Mouse (Mus musculus): ENCODE results near the gene Chrna3. TPM values are rescaled to one million over a fixed set of nuclear protein-coding genes. Genes with fewer than 3 reads are reported as not detected.
A peak's percentile ranks its signal among the peaks of the same experiment; 100 is the strongest.

Gene Chrna3
- 0.05 and 0.06 TPM in 2 replicates for polyA plus RNA-seq (2012; rRNA removed)

DNA sequence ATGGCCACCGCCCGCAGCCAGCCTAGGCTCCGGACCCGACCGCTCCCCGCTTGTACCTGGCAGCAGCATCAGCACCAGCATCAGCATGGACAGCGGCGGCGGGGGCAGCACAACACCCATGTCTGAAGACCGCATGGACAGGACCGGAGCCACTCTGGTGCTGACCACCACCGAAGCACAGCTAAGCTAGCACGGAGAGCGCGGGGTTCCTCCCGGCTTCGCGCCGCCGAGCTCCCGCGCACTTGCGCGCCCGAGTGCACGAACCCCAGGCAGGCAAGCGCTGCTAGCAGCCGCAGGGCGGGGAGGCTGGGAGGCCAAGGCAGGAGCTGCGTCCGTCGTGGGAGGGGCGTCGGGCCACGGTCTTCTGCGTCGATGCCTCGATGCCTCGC lies at the start of gene Chrna3:
Gene Chrna3, minus strand, starts transcription at position 288 of the 389 bp plus-strand sequence.
- H3K27me3 ChIP-seq (ENCODE audit: control insufficient read depth, insufficient read depth, low read length) = peaks cover 2% of the 10 kb centered on the region
- H3K27ac ChIP-seq (ENCODE audit: control insufficient read depth, insufficient read depth, low read depth, low read length) = no peak within 1 kb of the TSS
- no peaks in the 10 kb centered on the region for H3K36me3 ChIP-seq (ENCODE audit: control insufficient read depth, insufficient read depth, low read length)
- no peak for TF ChIP-seq POLR2A (IDR thresholded peaks at IDR 0.05; ENCODE audit: control insufficient read depth, low read depth, low read length)
- no peak for TF ChIP-seq CTCF (IDR thresholded peaks at IDR 0.05; ENCODE audit: control insufficient read depth, insufficient read depth, insufficient replicate concordance, low read depth, low read length)
- H3K4me1 ChIP-seq (ENCODE audit: control insufficient read depth, insufficient read depth, low read length) = peaks cover 13% of the 10 kb centered on the region
- peak within 1 kb of the TSS; percentile 58 for H3K4me3 ChIP-seq (ENCODE audit: control insufficient read depth, low read depth, low read length)

DNA sequence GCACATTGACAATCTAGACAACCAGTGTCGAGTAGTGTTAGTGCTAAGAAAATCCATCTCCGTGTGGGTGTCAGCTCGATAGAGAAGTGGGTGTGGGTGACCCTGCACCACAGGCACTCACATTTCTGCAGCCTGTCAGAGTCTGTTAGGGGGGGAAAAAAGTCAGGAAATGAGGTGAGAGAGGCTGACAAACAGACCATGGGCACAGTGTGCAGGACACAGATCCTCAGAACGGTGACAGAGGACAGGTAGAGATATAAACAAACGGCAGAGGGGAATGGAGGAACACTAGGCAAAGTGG lies 41.6 kb upstream of the Chrna3 start:
- Histone ChIP-seq H3K4me3 (ENCODE audit: control insufficient read depth, low read depth, low read length) (no peak overlapping the region), H3K27me3 (ENCODE audit: control insufficient read depth, insufficient read depth, low read length) (no peaks in the 10 kb centered on the region), H3K27ac (ENCODE audit: control insufficient read depth, insufficient read depth, low read depth, low read length) (no peak overlapping the region), H3K4me1 (ENCODE audit: control insufficient read depth, insufficient read depth, low read length) (no peaks in the 10 kb centered on the region), H3K36me3 (ENCODE audit: control insufficient read depth, insufficient read depth, low read length) (no peaks in the 10 kb centered on the region)
- TF ChIP-seq CTCF (IDR thresholded peaks at IDR 0.05; ENCODE audit: control insufficient read depth, insufficient read depth, insufficient replicate concordance, low read depth, low read length) (no peak), POLR2A (IDR thresholded peaks at IDR 0.05; ENCODE audit: control insufficient read depth, low read depth, low read length) (no peak)

DNA sequence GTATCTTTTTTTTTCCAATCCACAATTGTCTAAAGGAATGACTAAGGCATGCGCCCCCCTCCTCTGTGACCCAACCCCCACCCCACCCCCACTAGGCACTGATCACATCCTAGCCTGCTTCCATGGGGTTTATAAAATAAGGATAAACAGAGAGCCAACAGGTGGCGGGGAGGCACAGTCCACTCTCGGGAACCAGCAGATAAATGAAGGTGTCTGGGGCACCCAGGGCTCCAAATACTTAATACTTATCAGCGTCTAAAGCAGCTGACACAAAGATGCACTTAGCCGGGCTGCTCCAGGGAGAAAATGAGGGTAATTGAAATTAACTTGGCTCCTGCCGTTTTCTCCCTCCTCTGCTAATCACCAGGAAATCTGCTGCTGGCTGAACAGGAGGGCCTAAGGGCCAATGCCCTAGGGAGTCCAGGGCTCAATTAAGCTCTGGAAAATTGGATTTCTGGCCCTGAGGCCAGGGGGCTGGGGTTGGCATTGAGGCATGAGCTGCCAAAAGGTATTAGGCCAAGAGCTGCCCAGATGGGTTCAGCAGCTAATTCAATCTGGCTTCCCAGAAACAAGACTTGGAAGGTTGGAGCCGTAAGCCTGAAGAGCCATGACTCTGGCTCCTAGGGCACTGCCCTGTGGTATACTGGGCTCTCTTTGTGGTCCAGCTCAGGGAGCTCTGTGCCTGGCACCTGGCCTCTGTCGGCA lies 41.0 kb upstream of the Chrna3 start:
- H3K27me3 ChIP-seq (ENCODE audit: control insufficient read depth, insufficient read depth, low read length) = no peaks in the 10 kb centered on the region
- no peak for TF ChIP-seq CTCF (IDR thresholded peaks at IDR 0.05; ENCODE audit: control insufficient read depth, insufficient read depth, insufficient replicate concordance, low read depth, low read length)
- TF ChIP-seq POLR2A (IDR thresholded peaks at IDR 0.05; ENCODE audit: control insufficient read depth, low read depth, low read length) = no peak
- no peak overlapping the region for H3K27ac ChIP-seq (ENCODE audit: control insufficient read depth, insufficient read depth, low read depth, low read length)
- H3K36me3 ChIP-seq (ENCODE audit: control insufficient read depth, insufficient read depth, low read length) = no peaks in the 10 kb centered on the region
- H3K4me1 ChIP-seq (ENCODE audit: control insufficient read depth, insufficient read depth, low read length) = no peaks in the 10 kb centered on the region
- no peak overlapping the region for H3K4me3 ChIP-seq (ENCODE audit: control insufficient read depth, low read depth, low read length)

DNA sequence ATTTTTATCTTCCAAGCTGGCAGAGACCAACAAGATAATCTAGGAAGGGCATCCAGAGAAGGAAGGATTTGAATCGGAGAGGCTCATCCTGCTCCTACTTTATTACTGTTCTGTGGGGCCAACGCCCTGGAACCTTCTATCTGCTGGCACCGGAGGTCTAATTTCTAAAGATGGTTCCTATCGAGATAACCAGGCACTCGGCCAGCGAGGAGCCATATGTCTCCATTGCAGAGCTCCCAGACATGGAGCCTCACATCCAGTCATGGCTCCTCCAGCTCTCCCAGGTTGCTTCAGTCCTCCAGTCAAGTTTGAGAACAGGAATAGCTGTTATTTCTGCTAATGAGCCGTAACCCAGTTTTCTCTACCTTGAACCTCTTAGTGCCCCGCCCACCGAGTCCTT lies 38.9 kb upstream of the Chrna3 start:
- Histone ChIP-seq H3K4me1 (ENCODE audit: control insufficient read depth, insufficient read depth, low read length) (no peaks in the 10 kb centered on the region), H3K4me3 (ENCODE audit: control insufficient read depth, low read depth, low read length) (no peak overlapping the region), H3K36me3 (ENCODE audit: control insufficient read depth, insufficient read depth, low read length) (no peaks in the 10 kb centered on the region), H3K27ac (ENCODE audit: control insufficient read depth, insufficient read depth, low read depth, low read length) (no peak overlapping the region), H3K27me3 (ENCODE audit: control insufficient read depth, insufficient read depth, low read length) (no peaks in the 10 kb centered on the region)
- no peak for TF ChIP-seq CTCF (IDR thresholded peaks at IDR 0.05; ENCODE audit: control insufficient read depth, insufficient read depth, insufficient replicate concordance, low read depth, low read length)
- no peak for TF ChIP-seq POLR2A (IDR thresholded peaks at IDR 0.05; ENCODE audit: control insufficient read depth, low read depth, low read length)

DNA sequence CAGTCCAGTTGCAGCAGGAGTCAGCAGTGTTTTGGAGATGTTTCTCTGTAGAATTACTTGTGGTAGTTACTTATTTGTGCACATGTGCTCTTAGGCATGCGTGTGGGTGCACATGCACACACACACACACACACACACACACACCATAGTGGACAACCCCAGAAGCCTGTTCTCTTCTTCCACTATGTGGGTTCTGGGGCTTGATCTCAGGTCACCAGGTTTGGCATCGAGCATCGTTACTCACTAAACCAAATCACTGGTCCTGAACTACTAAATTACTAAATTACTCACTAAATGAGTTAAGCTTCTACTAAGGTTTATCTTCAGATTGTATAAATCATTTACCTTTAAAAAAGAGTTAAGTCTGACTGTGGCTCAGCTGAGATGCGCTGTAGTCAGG lies 31.7 kb upstream of the Chrna3 start:
- no peaks in the 10 kb centered on the region for H3K36me3 ChIP-seq (ENCODE audit: control insufficient read depth, insufficient read depth, low read length)
- no peaks in the 10 kb centered on the region for H3K4me1 ChIP-seq (ENCODE audit: control insufficient read depth, insufficient read depth, low read length)
- no peak overlapping the region for H3K4me3 ChIP-seq (ENCODE audit: control insufficient read depth, low read depth, low read length)
- no peaks in the 10 kb centered on the region for H3K27me3 ChIP-seq (ENCODE audit: control insufficient read depth, insufficient read depth, low read length)
- no peak overlapping the region for H3K27ac ChIP-seq (ENCODE audit: control insufficient read depth, insufficient read depth, low read depth, low read length)
- no peak for TF ChIP-seq POLR2A (IDR thresholded peaks at IDR 0.05; ENCODE audit: control insufficient read depth, low read depth, low read length)
- TF ChIP-seq CTCF (IDR thresholded peaks at IDR 0.05; ENCODE audit: control insufficient read depth, insufficient read depth, insufficient replicate concordance, low read depth, low read length) = no peak

DNA sequence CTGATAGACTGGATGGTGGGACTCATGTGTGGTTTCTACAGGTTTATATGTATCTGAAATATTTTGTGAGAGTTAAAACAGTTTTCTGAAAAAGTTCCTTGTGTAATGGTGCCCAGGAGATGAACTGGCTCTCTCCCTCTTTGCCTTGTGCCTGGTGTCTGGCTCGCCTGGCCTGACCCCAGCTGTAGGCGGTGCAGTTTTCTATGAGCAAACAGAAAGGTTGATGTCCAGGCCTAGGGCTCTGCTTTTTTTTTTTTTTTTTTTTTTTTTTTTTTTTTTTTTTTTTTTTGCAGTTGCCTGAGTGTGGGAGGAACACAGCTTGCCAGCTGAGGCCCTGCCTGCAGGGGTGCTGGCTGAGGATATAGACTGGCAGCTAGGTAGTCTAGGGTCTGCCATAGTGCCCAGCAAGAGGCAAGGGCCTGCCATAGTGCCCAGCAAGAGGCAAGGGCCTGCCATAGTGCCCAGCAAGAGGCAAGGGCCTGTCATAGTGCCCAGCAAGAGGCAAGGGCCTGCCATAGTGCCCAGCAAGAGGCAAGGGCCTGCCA lies 29.1 kb upstream of the Chrna3 start:
- Histone ChIP-seq H3K36me3 (ENCODE audit: control insufficient read depth, insufficient read depth, low read length) (no peaks in the 10 kb centered on the region), H3K27me3 (ENCODE audit: control insufficient read depth, insufficient read depth, low read length) (no peaks in the 10 kb centered on the region), H3K27ac (ENCODE audit: control insufficient read depth, insufficient read depth, low read depth, low read length) (no peak overlapping the region), H3K4me3 (ENCODE audit: control insufficient read depth, low read depth, low read length) (no peak overlapping the region), H3K4me1 (ENCODE audit: control insufficient read depth, insufficient read depth, low read length) (no peaks in the 10 kb centered on the region)
- no peak for TF ChIP-seq CTCF (IDR thresholded peaks at IDR 0.05; ENCODE audit: control insufficient read depth, insufficient read depth, insufficient replicate concordance, low read depth, low read length)
- no peak for TF ChIP-seq POLR2A (IDR thresholded peaks at IDR 0.05; ENCODE audit: control insufficient read depth, low read depth, low read length)

DNA sequence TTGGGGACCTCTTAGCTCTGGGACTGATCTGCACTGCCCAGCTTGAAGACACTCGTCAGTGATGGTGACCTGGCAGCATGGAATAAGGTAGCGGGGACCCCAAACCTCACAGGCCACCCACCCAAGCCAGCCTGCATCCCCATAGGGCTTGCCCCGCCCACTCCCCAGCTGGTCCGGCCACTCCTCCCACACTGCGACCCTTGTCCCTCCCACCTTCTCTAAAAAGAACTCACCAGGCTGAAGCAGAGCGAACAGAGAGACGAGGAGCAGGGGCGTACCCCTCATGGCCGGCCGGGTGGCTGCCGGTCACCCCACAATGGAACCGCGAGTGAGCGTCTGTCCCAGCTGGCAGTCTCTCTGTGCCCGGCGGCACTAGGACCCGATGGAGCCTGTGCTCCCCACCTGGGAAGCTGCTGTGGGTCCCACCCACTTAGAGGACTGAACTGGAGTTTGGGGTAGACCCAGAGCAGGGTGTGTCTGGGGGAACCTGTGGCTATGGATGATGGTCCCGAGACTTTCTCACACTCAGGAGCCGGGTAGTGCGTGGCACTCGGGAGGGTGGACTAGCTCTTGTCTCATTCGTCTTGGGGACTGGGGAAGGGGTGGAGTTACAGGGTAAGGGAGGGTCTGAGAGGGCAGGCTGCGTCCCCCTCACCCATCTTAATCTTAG lies 22.0 kb upstream of the Chrna3 start, which contains the start of gene Chrnb4:
Gene Chrnb4, minus strand, starts transcription at position 569 of the 670 bp plus-strand sequence.
- Histone ChIP-seq H3K36me3 (ENCODE audit: control insufficient read depth, insufficient read depth, low read length) (no peaks in the 10 kb centered on the region), H3K4me1 (ENCODE audit: control insufficient read depth, insufficient read depth, low read length) (peaks cover 11% of the 10 kb centered on the region), H3K27me3 (ENCODE audit: control insufficient read depth, insufficient read depth, low read length) (no peaks in the 10 kb centered on the region), H3K4me3 (ENCODE audit: control insufficient read depth, low read depth, low read length) (peak within 1 kb of the TSS; percentile 38), H3K27ac (ENCODE audit: control insufficient read depth, insufficient read depth, low read depth, low read length) (no peak within 1 kb of the TSS)
- no peak for TF ChIP-seq POLR2A (IDR thresholded peaks at IDR 0.05; ENCODE audit: control insufficient read depth, low read depth, low read length)
- no peak for TF ChIP-seq CTCF (IDR thresholded peaks at IDR 0.05; ENCODE audit: control insufficient read depth, insufficient read depth, insufficient replicate concordance, low read depth, low read length)

Data from testis, adult 2 months (tissue).